Mouse (Mus musculus): ENCODE results near the gene Prkd1. TPM values are rescaled to one million over a fixed set of nuclear protein-coding genes. Genes with fewer than 3 reads are reported as not detected.
"Not testable (repeated sequence)": the region's sequence is repeated elsewhere in the genome, so short reads cannot be mapped to it uniquely, and the experiment has no call there.

The Prkd1 gene
- polyA plus RNA-seq (2017; shearing (Covaris generic)), result not detected

DNA sequence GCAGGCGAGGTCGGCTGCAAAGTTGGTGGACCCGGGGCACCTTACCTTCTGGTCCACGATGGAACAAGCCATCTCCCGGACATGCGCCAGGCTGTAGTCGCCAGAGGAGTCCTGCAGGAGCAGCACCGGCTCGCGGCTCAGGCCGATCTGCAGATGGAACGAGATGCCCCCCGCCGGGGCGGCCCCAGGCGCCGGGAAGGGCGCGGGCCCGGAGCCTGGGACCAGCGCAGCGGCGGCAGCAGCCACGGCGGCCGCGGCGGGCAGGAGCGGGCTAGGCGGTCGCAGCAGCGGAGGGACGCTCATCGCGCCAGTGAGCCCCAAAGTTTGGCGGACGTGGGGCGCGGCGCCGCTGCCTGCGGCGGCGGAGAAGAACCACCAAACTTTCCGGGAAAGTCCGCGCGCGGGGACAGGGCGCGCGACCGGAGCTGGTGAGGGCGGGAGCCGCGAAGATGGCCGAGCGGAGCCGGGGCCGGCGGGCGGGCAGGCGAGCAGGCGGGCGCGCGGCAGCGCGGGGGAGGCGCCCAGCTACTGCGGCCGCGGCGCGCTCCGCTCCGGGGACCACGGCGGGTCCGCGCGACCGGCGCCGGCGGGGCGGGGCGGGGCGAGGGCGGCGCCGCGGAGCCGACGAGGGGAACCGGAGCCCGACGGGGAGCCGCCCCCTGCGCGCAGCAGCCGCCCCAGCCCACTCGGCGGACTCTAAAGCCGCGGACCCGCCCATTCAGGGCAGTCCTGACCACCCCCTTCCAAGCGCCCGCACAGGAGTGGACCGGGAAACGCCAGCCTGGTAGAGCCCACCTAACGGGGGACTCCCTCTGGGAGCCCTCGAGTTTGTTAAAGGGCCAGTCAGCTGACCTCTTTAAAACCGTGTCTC lies at the start of gene Prkd1:
Prkd1 (minus strand) TSS at position 428 of the 871 bp plus-strand sequence.
- no peak for ATAC-seq

- ATAC-seq, result no peak
These were observed 48.6 kb upstream of the Prkd1 start for GRCm38 (mm10) chr12:50697492-50697891.

DNA sequence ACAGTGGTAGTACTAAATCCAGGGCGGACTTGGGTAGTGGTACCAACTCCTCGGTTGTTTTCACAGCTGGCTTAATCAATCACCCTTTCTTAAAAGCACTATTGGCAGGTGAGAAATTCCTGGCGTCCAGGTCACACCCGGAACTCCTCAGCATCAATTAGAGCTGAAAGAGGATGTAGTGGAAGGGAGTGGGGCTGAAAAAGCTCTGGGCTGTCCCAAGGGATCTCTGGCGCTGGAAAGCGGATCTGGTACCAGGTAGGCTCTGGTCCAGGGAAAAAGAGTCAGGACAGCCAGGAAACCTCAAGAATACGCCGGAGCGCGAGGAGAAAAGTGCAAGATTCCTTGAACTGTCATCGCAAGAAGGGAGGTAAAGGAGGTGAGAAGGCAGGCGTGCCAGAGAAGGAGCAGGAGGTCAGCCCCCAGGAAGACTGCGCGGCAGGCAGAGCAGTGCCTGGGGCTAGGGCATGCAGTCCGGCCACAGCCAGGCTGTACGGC lies 675 bp downstream of the Prkd1 start:
- ATAC-seq, result no peak

DNA sequence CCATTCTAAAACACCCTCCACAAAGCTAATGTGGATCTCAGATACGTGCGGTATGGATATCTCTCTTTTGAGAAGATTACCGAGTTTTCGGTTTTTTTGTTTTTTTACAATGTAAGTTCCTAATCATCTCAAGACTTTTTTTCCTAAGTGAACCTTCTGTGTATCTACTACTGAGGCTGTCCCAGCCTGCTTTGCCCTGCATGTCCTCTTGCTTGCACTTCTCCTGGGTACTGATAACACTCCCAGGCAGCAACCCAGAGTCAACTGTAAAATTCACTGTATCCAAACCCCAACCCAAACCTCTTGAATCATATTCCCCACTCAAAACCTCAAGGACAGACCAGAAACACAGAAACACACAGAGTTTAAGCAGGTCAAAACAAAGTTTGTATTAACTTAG lies 2.0 kb downstream of the Prkd1 start:
- no peak for ATAC-seq

GRCm38 (mm10) chr12:50642671-50643070 lies 6.2 kb downstream of the Prkd1 start:
- no peak for ATAC-seq

- no peak for ATAC-seq
These were observed 8.7 kb downstream of the Prkd1 start for GRCm38 (mm10) chr12:50640171-50640570.

- no peak for ATAC-seq
These were observed 14.5 kb downstream of the Prkd1 start for GRCm38 (mm10) chr12:50634436-50634835.

DNA sequence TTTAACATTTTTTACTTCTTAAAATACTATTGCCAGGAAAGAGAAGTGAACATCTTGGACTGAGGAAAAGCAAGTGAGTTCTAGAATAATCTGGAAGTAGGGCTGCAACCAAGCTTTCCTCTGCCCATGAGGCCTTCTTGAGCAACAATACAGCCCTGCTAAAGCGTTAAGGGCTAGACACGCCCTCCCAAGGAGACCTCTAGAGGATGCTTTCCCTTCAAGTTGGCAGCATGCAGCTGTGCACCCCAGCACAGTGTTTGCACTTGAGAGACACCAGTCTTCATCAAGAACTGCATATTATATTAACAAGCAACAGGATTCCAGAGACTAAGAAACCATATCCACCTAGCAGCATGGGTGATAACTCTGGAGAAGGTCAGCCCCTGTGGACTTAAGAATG lies 22.8 kb downstream of the Prkd1 start:
- not testable (repeated sequence) for ATAC-seq

DNA sequence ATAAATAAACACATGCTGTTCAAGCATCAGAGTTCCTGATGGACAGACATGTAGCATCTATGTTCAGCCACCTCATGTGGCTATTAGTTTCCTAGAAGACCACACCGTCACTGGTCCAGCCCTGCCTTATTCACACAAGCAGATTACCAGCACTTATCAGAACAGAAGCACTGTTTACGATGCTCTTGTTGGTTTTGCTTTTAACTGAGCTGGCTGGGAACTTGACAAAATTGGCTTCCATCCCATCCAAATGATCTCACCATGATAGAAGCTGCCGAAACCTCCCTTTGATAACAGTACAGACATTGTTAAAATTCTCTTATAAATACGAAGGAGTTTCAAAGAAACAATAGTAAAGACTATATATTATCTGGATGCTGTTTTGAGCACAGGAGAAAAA lies 24.7 kb downstream of the Prkd1 start:
- ATAC-seq, result no peak

GRCm38 (mm10) chr12:50615852-50616251 lies 33.0 kb downstream of the Prkd1 start:
- ATAC-seq, result no peak

DNA sequence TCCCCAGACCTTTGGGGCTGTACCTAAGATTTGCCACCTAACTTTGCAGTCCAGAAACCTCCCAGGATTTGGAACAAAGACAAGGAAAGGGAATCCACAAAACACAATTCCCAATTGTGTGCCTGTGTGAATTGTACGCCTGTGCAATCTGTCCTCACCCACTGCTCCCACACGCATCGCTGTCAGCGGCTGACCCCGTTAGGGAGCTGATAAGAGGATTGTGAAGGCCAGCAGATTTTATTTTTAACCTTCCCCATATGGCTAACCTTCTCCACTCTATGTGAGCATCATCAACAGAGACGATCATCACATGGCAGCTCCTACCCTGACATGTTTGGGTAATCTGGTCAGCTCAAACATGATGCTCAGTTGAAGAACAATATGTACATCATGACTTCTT lies 34.6 kb downstream of the Prkd1 start:
- ATAC-seq, result no peak

DNA sequence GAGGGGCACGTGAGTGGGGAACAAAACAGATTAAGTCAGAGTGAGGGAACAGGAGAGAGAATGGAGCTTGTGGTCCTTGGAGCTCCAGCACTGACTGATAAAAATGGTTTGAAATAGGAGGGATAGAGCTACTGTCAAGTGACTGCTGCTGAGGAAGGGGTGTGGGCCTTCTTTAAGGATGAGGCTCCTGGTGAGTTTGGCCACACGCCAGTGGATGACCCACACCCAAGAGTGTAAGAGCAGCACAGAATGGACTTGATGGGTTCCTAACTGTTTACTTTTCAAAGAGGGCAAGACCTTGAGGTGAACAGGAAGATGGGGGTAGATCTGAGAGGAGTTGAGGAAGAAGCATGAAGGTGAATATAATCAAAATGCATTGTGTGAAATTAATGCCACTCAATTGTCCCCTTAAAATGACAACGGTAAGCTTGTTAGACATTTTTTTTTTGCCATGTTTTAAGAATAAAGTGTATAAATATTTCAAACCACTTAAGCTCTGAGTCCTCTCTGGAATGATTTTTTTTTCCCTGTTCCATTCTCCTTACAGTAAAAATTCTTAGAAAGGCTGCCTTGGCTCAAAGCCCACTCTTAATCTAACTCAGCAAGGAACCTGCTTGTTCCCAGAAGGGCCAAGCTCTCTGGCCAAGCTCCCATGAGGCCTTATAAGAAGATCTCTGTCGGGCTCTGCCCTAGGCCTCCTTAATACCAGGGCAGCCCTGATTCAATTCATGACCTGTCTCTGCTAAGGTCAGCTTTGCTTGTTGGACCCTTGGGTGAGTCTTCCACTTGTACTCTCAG lies 42.0 kb downstream of the Prkd1 start:
- ATAC-seq, result no peak

- no peak for ATAC-seq
These were observed 49.5 kb downstream of the Prkd1 start for GRCm38 (mm10) chr12:50599370-50599769.

- no peak for ATAC-seq
These were observed 50.6 kb downstream of the Prkd1 start for GRCm38 (mm10) chr12:50598053-50598988.

- ATAC-seq, result no peak
These were observed 51.4 kb downstream of the Prkd1 start for GRCm38 (mm10) chr12:50597467-50597866.

- ATAC-seq, result no peak
These were observed 53.1 kb downstream of the Prkd1 start for GRCm38 (mm10) chr12:50595777-50596176.

DNA sequence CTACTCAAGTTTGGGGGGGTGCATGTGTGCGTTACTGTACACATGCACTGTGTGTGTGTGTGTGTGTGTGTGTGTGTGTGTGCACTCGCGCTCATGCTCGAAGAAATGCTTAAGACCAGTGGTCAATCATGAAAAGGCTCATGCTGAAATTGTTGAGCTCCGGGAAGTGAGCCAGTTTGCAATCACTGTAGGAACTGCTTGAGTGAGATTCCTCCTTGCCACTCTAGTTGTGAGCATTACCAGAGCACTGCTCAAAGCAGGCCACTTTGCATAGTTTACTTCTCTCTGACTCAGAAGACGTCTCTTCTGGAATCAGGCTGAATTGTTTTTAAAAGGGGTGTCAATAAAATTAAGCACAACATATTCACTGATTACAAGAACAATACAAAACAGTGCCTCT lies 54.4 kb downstream of the Prkd1 start:
- ATAC-seq, result no peak

DNA sequence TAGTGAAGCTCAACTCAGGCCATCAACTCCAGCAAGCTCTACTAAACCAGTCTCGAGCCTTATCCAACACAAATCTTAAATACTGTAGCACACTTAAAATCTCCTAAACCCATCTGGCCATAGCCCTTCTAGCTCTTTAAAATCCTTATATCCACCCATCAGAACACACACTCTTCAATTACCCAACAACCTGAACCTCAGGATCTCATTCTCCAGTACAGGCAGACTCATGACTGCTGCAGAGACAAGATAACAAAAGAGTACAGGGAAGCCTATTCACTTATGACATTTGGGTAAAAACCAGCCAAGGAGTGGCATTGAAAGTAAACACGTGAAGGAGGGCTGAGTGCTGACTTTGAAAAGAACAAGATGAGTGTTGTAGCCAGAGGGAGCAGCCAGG lies 55.4 kb downstream of the Prkd1 start:
- ATAC-seq, result no peak

GRCm38 (mm10) chr12:50588137-50588761 lies 60.6 kb downstream of the Prkd1 start:
- ATAC-seq, result no peak

DNA sequence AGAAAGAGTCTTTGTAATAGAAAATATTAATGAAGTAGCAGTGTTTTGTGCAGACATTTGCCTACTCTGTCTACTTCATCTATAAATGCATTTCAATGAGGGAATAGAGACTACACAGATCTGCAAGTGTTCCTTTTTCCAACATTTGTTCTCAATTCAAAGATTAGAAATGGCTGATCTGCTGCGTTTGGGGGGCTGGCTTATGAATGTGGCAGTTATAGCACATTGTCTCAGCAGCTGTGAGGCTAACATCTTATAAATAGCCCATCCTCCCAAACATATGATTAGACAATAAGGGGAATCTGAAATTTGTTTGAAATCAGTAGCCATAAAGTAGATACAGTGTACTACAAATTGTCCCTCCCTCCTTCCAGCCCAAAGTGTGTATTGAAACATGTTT lies 83.7 kb downstream of the Prkd1 start:
- no peak for ATAC-seq

GRCm38 (mm10) chr12:50560536-50560935 lies 88.4 kb downstream of the Prkd1 start:
- no peak for ATAC-seq

- ATAC-seq, result no peak
These were observed 90.7 kb downstream of the Prkd1 start for GRCm38 (mm10) chr12:50558231-50558630.

Measured in inflammation-experienced regulatory T-cells, adult 6 months (primary cell).